Mouse (Mus musculus): ENCODE results near the gene Trim14.

The Trim14 gene

GRCm38 (mm10) chr4:46475101-46475500, 60.8 kb downstream of the Trim14 start:
- no peak for DNase-seq

DNA sequence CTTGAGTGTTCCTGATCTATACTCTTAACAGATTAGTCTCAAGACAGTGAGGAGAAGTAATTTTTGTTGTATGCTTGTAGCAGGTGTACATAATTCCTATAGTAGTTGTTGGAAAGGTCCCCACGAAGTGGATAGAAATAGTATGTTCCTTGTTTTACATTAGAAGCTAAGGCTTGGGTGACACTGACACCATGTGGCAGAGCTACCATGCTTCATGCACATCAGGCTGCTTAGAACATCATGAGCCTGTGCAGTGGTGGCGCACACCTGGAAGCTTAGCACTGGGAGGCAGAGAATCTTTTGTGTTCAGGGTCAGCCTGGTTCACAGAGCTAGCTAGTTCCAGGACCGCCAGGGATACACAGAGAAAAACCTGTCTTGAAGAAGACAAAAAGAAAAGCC, 70.2 kb downstream of the Trim14 start:
- no peak for DNase-seq

DNA sequence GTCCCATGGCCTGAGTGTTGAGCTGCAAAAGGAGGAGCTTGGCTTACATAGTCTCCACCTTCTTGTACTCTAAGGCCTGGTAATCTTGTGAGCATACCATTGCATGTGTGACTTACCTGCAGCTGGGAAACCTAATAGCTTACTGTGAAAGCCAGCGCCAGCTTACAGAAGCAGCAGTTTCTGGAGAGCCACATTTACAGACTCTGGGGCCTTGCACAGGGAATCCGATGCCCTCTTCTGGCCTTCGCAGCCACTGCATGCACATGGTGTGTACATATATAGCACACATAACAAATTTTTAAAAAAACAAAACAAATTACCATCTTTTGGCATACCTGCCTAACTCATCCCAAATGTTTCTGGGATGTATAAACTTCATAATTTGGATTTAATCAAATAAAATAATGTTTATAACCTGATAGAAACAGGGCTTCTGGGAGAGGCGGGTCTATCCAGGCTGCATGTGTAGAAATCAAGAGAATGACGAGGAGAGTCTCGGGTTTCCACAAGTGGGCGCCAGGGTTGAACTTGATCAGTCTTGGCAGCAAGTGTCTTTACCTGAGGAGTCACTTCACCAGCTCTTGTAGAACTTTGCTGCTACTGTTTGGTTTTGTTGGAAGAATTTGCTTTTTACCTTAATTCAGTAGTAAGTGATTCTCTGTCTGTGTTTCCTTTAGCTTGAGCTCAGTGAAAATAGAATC, 72.7 kb downstream of the Trim14 start:
- DNase-seq, result peak; percentile 38

GRCm38 (mm10) chr4:46458411-46458810, 77.5 kb downstream of the Trim14 start:
- no peak for DNase-seq

DNA sequence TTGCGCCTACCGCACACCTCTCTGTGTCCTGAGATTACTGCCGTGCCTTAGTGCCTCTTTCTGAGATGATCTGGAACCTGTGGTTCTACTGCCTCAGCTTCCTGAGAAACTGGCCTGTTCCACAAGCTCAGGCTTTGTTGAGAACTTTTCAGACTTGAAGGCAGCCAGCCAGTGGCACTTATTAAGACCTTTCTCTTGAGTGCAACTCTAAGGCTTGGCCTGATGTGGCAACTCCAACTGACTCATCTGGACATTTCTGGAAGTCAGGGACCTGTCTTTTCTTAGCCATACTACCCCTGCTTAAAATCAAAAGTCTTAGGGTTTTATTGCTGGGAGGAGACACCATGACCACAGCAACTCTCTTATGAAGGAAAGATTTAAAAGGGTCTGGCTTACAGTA, 78.8 kb downstream of the Trim14 start:
- no peak for DNase-seq

GRCm38 (mm10) chr4:46456762-46457161, 79.2 kb downstream of the Trim14 start:
- no peak for DNase-seq

DNA sequence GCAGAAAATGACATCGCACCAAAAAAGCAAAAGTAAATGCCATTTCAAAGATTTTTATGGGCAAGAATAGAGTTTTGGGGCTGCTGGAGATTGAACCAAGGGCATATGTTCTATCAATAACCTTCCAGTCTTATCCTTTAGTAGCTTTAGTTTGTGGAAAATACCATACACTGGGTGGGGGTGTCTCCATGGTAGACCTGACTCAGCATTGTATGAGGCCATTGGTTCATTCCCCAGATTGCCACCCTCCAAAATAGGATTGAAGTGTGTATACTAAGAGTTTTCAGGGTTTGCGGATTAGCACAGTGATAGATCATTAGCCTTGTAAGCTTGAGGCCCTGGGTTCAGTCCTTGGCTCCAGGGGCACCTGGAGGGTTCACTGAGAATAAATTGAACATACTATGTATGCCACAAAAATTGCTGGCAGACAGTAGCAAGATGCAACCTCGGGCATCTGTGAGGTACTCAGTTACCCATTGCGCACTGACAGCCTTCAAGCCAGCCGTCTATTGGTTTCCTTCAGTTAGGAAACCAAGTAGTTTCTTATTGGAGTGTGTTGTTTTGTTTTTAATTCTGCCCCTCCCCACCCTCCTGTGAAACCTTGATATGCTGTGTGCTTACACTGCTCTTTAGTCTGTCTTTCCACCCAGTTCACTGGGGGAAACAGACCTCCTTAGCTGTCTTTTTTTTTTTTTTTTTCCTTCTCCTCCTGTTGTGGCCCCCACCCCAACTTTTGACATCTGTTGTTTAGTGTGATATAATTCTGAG, 81.7 kb downstream of the Trim14 start:
- peak; percentile 14 for DNase-seq

DNA sequence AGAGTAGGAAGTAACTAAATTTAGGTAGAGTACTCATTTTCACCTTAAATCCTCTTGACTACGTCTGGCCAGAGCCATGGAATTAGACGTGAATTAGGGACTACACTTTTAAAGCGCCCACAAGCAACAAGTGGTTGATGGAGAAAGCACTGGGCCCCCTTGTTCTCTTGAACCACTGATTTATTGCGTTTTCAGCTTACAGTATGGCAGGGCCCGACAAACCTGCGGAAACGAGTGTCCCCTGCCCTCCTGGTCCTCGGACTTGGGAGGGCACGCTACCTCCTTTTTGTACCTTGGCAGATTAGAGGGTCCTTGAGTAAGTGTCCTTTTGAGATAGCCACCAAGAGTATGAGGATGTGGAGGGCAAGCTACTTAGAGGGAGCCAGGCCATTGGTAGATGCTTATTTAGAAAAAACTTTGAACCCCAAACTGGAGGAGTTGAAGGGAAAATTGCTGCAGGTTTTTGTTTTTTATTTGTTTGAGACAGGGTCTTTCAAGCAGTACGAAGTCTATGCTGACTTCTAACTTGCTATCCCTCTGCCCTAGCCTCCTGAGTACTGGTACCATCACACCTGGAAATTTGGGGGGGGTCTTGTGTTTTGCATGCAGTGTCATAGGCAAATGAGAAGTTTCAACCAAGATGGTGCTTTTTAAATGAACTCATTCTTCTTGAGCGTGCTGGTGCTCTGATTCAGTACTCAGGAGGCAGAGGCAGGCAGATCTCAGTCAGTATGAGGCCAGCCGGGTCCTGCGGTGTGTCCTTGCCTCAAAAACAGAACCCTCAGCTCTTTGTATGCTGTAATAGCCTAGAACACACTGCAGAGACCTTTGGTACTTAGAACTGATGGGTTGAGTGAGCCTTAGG, 82.9 kb downstream of the Trim14 start:
- DNase-seq, result no peak

- DNase-seq, result peak; percentile 83
These were observed 83.5 kb downstream of the Trim14 start for GRCm38 (mm10) chr4:46452481-46452850.

- DNase-seq, result peak; percentile 93
These were observed 84.0 kb downstream of the Trim14 start for GRCm38 (mm10) chr4:46451758-46452480.

- DNase-seq, result peak; percentile 77
These were observed 84.6 kb downstream of the Trim14 start for GRCm38 (mm10) chr4:46451240-46451757.

GRCm38 (mm10) chr4:46450519-46451131, 85.3 kb downstream of the Trim14 start, which contains the start of gene Anp32b:
Anp32b (plus strand) TSS chr4:46450902.
- peak; percentile 96 for DNase-seq

DNA sequence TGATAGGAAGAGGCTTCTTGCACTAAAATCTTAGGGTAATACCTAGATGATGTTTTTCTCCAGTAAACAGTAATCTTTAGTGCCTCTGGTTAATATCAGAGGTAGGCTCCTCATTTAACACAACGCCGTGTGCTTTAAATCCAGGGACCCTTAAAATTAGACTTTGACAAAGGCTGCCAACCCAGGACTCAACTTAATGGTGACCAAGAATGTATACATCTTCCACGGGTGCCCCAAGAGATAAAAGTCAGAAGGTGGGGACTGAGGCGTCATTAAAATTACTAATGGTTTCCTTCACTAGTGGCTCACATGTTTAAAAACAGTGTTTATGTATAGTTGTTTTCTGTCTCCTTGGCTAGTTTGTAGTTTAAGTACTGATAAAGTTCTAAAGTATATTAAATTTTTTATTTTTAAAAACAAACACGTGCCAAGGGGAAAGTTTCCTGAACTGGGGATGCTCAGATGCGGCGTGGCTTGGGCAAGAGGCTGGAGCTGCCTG, 85.9 kb downstream of the Trim14 start:
- DNase-seq, result no peak

GRCm38 (mm10) chr4:46448886-46449285, 87.1 kb downstream of the Trim14 start:
- DNase-seq, result peak; percentile 14

GRCm38 (mm10) chr4:46447461-46447860, 88.5 kb downstream of the Trim14 start:
- DNase-seq, result no peak

GRCm38 (mm10) chr4:46445237-46445945, 90.5 kb downstream of the Trim14 start:
- DNase-seq, result peak; percentile 21
